Mouse (Mus musculus): ENCODE measurements at regions not wholly inside any gene's neighbourhood (a gene's known extent, or its start where the extent isn't known, plus 50 kb on each side); places are given as distances from the start of the nearest gene placed in this dataset.

GRCm38 (mm10) chr3:144378524-144379225 is 173.7 kb upstream of the Lmo4 start:
- Histone ChIP-seq H3K4me3 (no peak overlapping the region), H3K4me2 (replicated peaks) (no peak overlapping the region), H3K4me1 (peaks cover 33% of the 10 kb centered on the region), H3K9ac (replicated peaks) (no peak overlapping the region), H3K9me3 (no peaks in the 10 kb centered on the region), H3K27me3 (0 out of 2 replicates have a peak, but pooled peaks cover 5% of the 10 kb centered on the region), H3K27ac (replicated peaks) (peak overlapping the region; percentile 34), H3K36me3 (no peaks in the 10 kb centered on the region)
- peak; percentile 37 for ATAC-seq (replicated peaks)
- 49% methylated on average over 8 of the region's 8 CpGs for WGBS

GRCm38 (mm10) chr3:144377626-144378523 is 172.9 kb upstream of the Lmo4 start:
- Histone ChIP-seq H3K9me3 (no peaks in the 10 kb centered on the region), H3K27ac (replicated peaks) (peak overlapping the region; percentile 34), H3K4me1 (peaks cover 33% of the 10 kb centered on the region), H3K9ac (replicated peaks) (no peak overlapping the region), H3K36me3 (no peaks in the 10 kb centered on the region), H3K4me3 (no peak overlapping the region), H3K4me2 (replicated peaks) (no peak overlapping the region), H3K27me3 (no peaks in the 10 kb centered on the region)
- peak; percentile 41 for ATAC-seq (replicated peaks)
- WGBS: 32% methylated on average over 18 of the region's 18 CpGs

- Histone ChIP-seq H3K9ac (replicated peaks) (no peak overlapping the region), H3K4me1 (peaks cover 33% of the 10 kb centered on the region), H3K9me3 (no peaks in the 10 kb centered on the region), H3K4me3 (no peak overlapping the region), H3K36me3 (no peaks in the 10 kb centered on the region), H3K27ac (replicated peaks) (no peak overlapping the region), H3K27me3 (no peaks in the 10 kb centered on the region), H3K4me2 (replicated peaks) (no peak overlapping the region)
- no peak for ATAC-seq (replicated peaks)
- WGBS: 73% methylated on average over 15 of the region's 15 CpGs
These were observed 171.7 kb upstream of the Lmo4 start for GRCm38 (mm10) chr3:144376463-144377402.

- no peak for ATAC-seq (replicated peaks)
- Histone ChIP-seq H3K9ac (replicated peaks) (no peak overlapping the region), H3K27me3 (no peaks in the 10 kb centered on the region), H3K9me3 (no peaks in the 10 kb centered on the region), H3K27ac (replicated peaks) (no peak overlapping the region), H3K4me2 (replicated peaks) (no peak overlapping the region), H3K36me3 (no peaks in the 10 kb centered on the region), H3K4me3 (no peak overlapping the region), H3K4me1 (peaks cover 30% of the 10 kb centered on the region)
- 90% methylated on average over 12 of the region's 12 CpGs for WGBS
These were observed 170.8 kb upstream of the Lmo4 start for GRCm38 (mm10) chr3:144375725-144376412.

- whole genome bisulfite sequencing: 62% methylated on average over 4 of the region's 4 CpGs
- Histone ChIP-seq H3K9ac (replicated peaks) (no peak overlapping the region), H3K36me3 (no peaks in the 10 kb centered on the region), H3K4me1 (peaks cover 12% of the 10 kb centered on the region), H3K4me2 (replicated peaks) (no peak overlapping the region), H3K27me3 (no peaks in the 10 kb centered on the region), H3K27ac (replicated peaks) (no peak overlapping the region), H3K9me3 (no peaks in the 10 kb centered on the region), H3K4me3 (no peak overlapping the region)
- no peak for ATAC-seq (replicated peaks)
These were observed 163.3 kb upstream of the Lmo4 start for GRCm38 (mm10) chr3:144368300-144368699.

GRCm38 (mm10) chr3:144367766-144368116 is 162.7 kb upstream of the Lmo4 start:
- Histone ChIP-seq H3K27ac (replicated peaks) (no peak overlapping the region), H3K27me3 (no peaks in the 10 kb centered on the region), H3K4me3 (peak overlapping the region; percentile 30), H3K9me3 (no peaks in the 10 kb centered on the region), H3K36me3 (no peaks in the 10 kb centered on the region), H3K4me1 (peaks cover 12% of the 10 kb centered on the region), H3K4me2 (replicated peaks) (peak overlapping the region; percentile 55), H3K9ac (replicated peaks) (0 out of 2 replicates have a peak overlapping the region, but pooled peaks have one; percentile 15)
- peak; percentile 57 for ATAC-seq (replicated peaks)
- WGBS: 14% methylated on average over 7 of the region's 7 CpGs

- Histone ChIP-seq H3K27me3 (peaks cover 5% of the 10 kb centered on the region; the same call in 1 of the 2 replicates), H3K4me2 (replicated peaks) (peak overlapping the region; percentile 55), H3K9me3 (no peaks in the 10 kb centered on the region), H3K36me3 (no peaks in the 10 kb centered on the region), H3K9ac (replicated peaks) (peak overlapping the region; percentile 15; the same call in 1 of the 2 replicates), H3K27ac (replicated peaks) (0 out of 2 replicates have a peak overlapping the region, but pooled peaks have one; percentile 13), H3K4me1 (peaks cover 15% of the 10 kb centered on the region), H3K4me3 (peak overlapping the region; percentile 30)
- WGBS: 2% methylated on average over 22 of the region's 22 CpGs
- peak; percentile 53 for ATAC-seq (replicated peaks)
These were observed 162.2 kb upstream of the Lmo4 start for GRCm38 (mm10) chr3:144366976-144367765.

GRCm38 (mm10) chr3:144365894-144366293 is 160.9 kb upstream of the Lmo4 start:
- H3K4me1 ChIP-seq: peaks cover 15% of the 10 kb centered on the region
- H3K27ac ChIP-seq (replicated peaks): no peak overlapping the region
- H3K9ac ChIP-seq (replicated peaks): no peak overlapping the region
- H3K27me3 ChIP-seq: peaks cover 5% of the 10 kb centered on the region; the same call in 1 of the 2 replicates
- H3K4me3 ChIP-seq: no peak overlapping the region
- H3K36me3 ChIP-seq: no peaks in the 10 kb centered on the region
- ATAC-seq (replicated peaks): no peak
- H3K4me2 ChIP-seq (replicated peaks): no peak overlapping the region
- H3K9me3 ChIP-seq: no peaks in the 10 kb centered on the region
- 61% methylated on average over 4 of the region's 4 CpGs for WGBS

GRCm38 (mm10) chr3:144362472-144362871 is 157.5 kb upstream of the Lmo4 start:
- Histone ChIP-seq H3K4me2 (replicated peaks) (no peak overlapping the region), H3K4me3 (no peak overlapping the region), H3K27ac (replicated peaks) (no peak overlapping the region), H3K27me3 (peaks cover 5% of the 10 kb centered on the region; the same call in 1 of the 2 replicates), H3K4me1 (peaks cover 8% of the 10 kb centered on the region), H3K36me3 (no peaks in the 10 kb centered on the region), H3K9me3 (no peaks in the 10 kb centered on the region), H3K9ac (replicated peaks) (no peak overlapping the region)
- 58% methylated on average over 10 of the region's 10 CpGs for WGBS
- no peak for ATAC-seq (replicated peaks)

GRCm38 (mm10) chr3:144361203-144361978 is 156.4 kb upstream of the Lmo4 start:
- peaks cover 5% of the 10 kb centered on the region; the same call in 1 of the 2 replicates for H3K27me3 ChIP-seq
- H3K4me1 ChIP-seq: peaks cover 2% of the 10 kb centered on the region; the same call in 1 of the 2 replicates
- no peak overlapping the region for H3K4me3 ChIP-seq
- no peak overlapping the region for H3K9ac ChIP-seq (replicated peaks)
- H3K27ac ChIP-seq (replicated peaks): no peak overlapping the region
- no peak for ATAC-seq (replicated peaks)
- H3K36me3 ChIP-seq: no peaks in the 10 kb centered on the region
- no peak overlapping the region for H3K4me2 ChIP-seq (replicated peaks)
- 86% methylated on average over 4 of the region's 4 CpGs for WGBS
- no peaks in the 10 kb centered on the region for H3K9me3 ChIP-seq
